Mouse (Mus musculus): ENCODE results near the gene Ackr4. TPM values are rescaled to one million over a fixed set of nuclear protein-coding genes. Genes with fewer than 3 reads are reported as not detected.

The Ackr4 gene
- total and polyA plus RNA-seq, 3 experiments, result 0.10 to 0.27 TPM; not detected in 1

DNA sequence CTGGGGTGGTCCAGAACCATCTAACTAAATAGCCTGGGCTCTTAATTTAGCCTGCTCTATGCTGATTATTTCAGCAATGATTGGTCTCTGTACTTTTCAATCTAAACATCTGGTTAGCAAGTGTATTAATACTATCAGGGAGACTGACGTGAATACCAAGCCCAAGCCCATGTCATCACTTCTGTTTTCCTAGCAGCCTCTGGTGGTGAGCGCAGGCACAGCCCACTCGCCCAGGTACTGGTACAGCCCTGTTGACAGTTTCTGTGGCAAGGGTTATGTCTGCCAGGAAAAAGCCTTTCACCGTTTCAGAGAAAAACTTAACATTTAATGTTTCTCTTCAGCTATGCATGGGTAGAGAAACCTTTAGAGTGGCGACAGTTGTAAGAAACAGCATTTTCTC lies 37.5 kb upstream of the Ackr4 start:
- Histone ChIP-seq H3K27ac (ENCODE audit: control insufficient read depth, low read depth, low read length) (no peak overlapping the region), H3K79me2 (ENCODE audit: control insufficient read depth, insufficient read depth, low read length, poor library complexity) (no peaks in the 10 kb centered on the region), H3K9me3 (replicated peaks; ENCODE audit: insufficient read depth, low read length) (no peaks in the 10 kb centered on the region), H3K4me1 (ENCODE audit: control insufficient read depth in 1 of 2, insufficient read depth in 2 of 2, low read length in 2 of 2) (no peaks in the 10 kb centered on the region), H3K9ac (ENCODE audit: control insufficient read depth, low read depth, low read length, poor library complexity, severe bottlenecking) (no peak overlapping the region), H3K4me3 (ENCODE audit: control insufficient read depth in 1 of 2, insufficient read depth in 1 of 2, low read depth in 2 of 2, low read length in 2 of 2) (no peak overlapping the region), H3K36me3 (ENCODE audit: control insufficient read depth in 1 of 2, insufficient read depth in 2 of 2, low read length in 2 of 2) (peaks cover 0 to 17% of the 10 kb centered on the region in 2 experiments; a peak in 2 of 4 replicates), H3K27me3 (ENCODE audit: control insufficient read depth in 1 of 2, insufficient read depth in 2 of 2, low read length in 2 of 2) (no peaks in the 10 kb centered on the region)
- peak in 1 of 3 experiments; percentile 11; a peak in 1 of 6 replicates for TF ChIP-seq CTCF (IDR thresholded peaks at IDR 0.05 in 2 of 3, conservative IDR thresholded peaks at IDR 0.05 in 1 of 3; ENCODE audit: control insufficient read depth in 1 of 3, insufficient read depth in 1 of 3, low read depth in 2 of 3, low read length in 3 of 3, poor library complexity in 1 of 3, severe bottlenecking in 1 of 3)
- TF ChIP-seq TAL1 (IDR thresholded peaks at IDR 0.05; ENCODE audit: low read length), result no peak
- DNase-seq (ENCODE audit: low read depth, low spot score), result no peak

DNA sequence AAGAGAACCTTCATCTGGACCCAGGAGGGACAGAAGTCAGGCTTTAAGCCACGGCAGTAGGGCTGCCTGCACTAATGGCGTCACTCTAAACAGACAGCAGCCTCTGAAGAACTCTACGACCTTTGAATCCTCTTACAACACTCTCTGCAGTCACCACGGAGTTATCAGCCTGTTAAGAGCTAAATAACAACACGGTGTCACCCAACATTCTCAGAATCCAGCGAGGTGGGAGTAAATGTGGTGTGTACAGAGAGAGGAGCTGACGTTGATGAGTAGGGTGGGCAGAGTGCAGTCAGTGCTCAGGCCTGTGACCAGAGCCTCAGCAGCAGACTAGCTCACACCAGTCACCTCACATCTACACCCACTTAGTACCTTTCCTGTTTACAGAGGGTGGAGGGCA lies 34.4 kb upstream of the Ackr4 start:
- DNase-seq (ENCODE audit: low read depth, low spot score), result no peak

DNA sequence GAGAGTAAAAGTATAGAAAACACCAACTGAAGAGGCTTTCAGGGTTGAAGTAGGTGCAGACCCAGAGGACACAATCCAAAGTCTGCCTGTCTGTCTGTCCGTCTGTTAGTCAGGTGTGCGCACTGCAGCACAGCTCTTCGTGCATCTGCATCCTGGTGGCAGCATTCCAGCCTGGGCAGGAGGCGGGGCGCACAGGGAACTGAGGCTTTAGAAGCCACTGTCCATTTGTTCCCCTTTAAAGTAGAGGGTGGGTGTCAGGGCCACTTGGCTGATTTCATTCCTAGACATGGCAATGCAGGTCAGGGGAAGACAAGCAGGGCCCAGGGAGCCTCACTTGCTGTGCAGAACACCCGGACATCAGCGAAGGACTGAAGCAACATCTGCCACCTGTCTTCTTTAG lies 30.6 kb upstream of the Ackr4 start:
- TF ChIP-seq BHLHE40 (IDR thresholded peaks at IDR 0.05; ENCODE audit: borderline replicate concordance, low read depth, low read length), result no peak
- no peak for TF ChIP-seq JUND (IDR thresholded peaks at IDR 0.05; ENCODE audit: low read depth, low read length)
- no peak for TF ChIP-seq GATA1 (IDR thresholded peaks at IDR 0.05; ENCODE audit: low read depth, low read length)
- TF ChIP-seq MYC (IDR thresholded peaks at IDR 0.05; ENCODE audit: low read depth, low read length), result no peak
- no peak for TF ChIP-seq SIN3A (IDR thresholded peaks at IDR 0.05; ENCODE audit: low read length)
- TF ChIP-seq MAFK (IDR thresholded peaks at IDR 0.05; ENCODE audit: borderline replicate concordance, low read depth, low read length), result no peak
- TF ChIP-seq POLR2AphosphoS5 (IDR thresholded peaks at IDR 0.05; ENCODE audit: borderline replicate concordance, low read depth, low read length), result no peak
- no peak for TF ChIP-seq TAL1 (IDR thresholded peaks at IDR 0.05; ENCODE audit: low read length)
- no peak for TF ChIP-seq ZC3H11A (IDR thresholded peaks at IDR 0.05; ENCODE audit: low read depth, low read length)
- no peak for TF ChIP-seq ZKSCAN1 (IDR thresholded peaks at IDR 0.05; ENCODE audit: low read depth, low read length)
- no peak for TF ChIP-seq ELF1 (IDR thresholded peaks at IDR 0.05; ENCODE audit: low read depth, low read length)
- no peak for TF ChIP-seq MYB (IDR thresholded peaks at IDR 0.05; ENCODE audit: low read depth, low read length)
- TF ChIP-seq CTCF (IDR thresholded peaks at IDR 0.05 in 2 of 3, conservative IDR thresholded peaks at IDR 0.05 in 1 of 3; ENCODE audit: control insufficient read depth in 1 of 3, insufficient read depth in 1 of 3, low read depth in 2 of 3, low read length in 3 of 3, poor library complexity in 1 of 3, severe bottlenecking in 1 of 3), result no peak
- TF ChIP-seq MAX (IDR thresholded peaks at IDR 0.05; ENCODE audit: low read length), result no peak
- peaks cover 0 to 6% of the 10 kb centered on the region in 2 experiments; a peak in 2 of 4 replicates for H3K36me3 ChIP-seq (ENCODE audit: control insufficient read depth in 1 of 2, insufficient read depth in 2 of 2, low read length in 2 of 2)
- H3K79me2 ChIP-seq (ENCODE audit: control insufficient read depth, insufficient read depth, low read length, poor library complexity), result no peaks in the 10 kb centered on the region

More for the DNA sequence above, 34.4 kb upstream of the Ackr4 start:
- H3K9me3 ChIP-seq (replicated peaks; ENCODE audit: insufficient read depth, low read length), result no peaks in the 10 kb centered on the region
- TF ChIP-seq USF1 (IDR thresholded peaks at IDR 0.05; ENCODE audit: low read depth, low read length) (no peak), UBTF (IDR thresholded peaks at IDR 0.05; ENCODE audit: borderline replicate concordance, insufficient read depth, low read depth, low read length) (no peak), RCOR1 (IDR thresholded peaks at IDR 0.05; ENCODE audit: low read depth, low read length) (no peak), NELFE (IDR thresholded peaks at IDR 0.05; ENCODE audit: low read depth, low read length) (no peak), ZNF384 (IDR thresholded peaks at IDR 0.05; ENCODE audit: low read depth, low read length) (no peak), EP300 (IDR thresholded peaks at IDR 0.05; ENCODE audit: low read depth in 1 of 2, low read length in 2 of 2) (no peak), ETS1 (IDR thresholded peaks at IDR 0.05; ENCODE audit: low read depth, low read length) (no peak), CHD2 (IDR thresholded peaks at IDR 0.05; ENCODE audit: low read length) (no peak), CHD1 (IDR thresholded peaks at IDR 0.05; ENCODE audit: low read depth, low read length) (no peak), SIN3A (IDR thresholded peaks at IDR 0.05; ENCODE audit: low read length) (no peak), MYB (IDR thresholded peaks at IDR 0.05; ENCODE audit: low read depth, low read length) (no peak), MEF2A (IDR thresholded peaks at IDR 0.05; ENCODE audit: extremely low read depth, insufficient replicate concordance, low read depth, low read length, poor library complexity, severe bottlenecking) (no peak), USF2 (IDR thresholded peaks at IDR 0.05; ENCODE audit: borderline replicate concordance in 1 of 2, insufficient read depth in 1 of 2, low read depth in 1 of 2, low read length in 2 of 2) (no peak), MYC (IDR thresholded peaks at IDR 0.05; ENCODE audit: low read depth, low read length) (no peak)
- H3K4me1 ChIP-seq (ENCODE audit: control insufficient read depth in 1 of 2, insufficient read depth in 2 of 2, low read length in 2 of 2), result no peaks in the 10 kb centered on the region
- no peaks in the 10 kb centered on the region for H3K79me2 ChIP-seq (ENCODE audit: control insufficient read depth, insufficient read depth, low read length, poor library complexity)
- no peak overlapping the region for H3K4me3 ChIP-seq (ENCODE audit: control insufficient read depth in 1 of 2, insufficient read depth in 1 of 2, low read depth in 2 of 2, low read length in 2 of 2)
- H3K27ac ChIP-seq (ENCODE audit: control insufficient read depth, low read depth, low read length), result no peak overlapping the region
- no peaks in the 10 kb centered on the region for H3K27me3 ChIP-seq (ENCODE audit: control insufficient read depth in 1 of 2, insufficient read depth in 2 of 2, low read length in 2 of 2)
- no peak overlapping the region for H3K9ac ChIP-seq (ENCODE audit: control insufficient read depth, low read depth, low read length, poor library complexity, severe bottlenecking)
- peaks cover 0 to 18% of the 10 kb centered on the region in 2 experiments; a peak in 2 of 4 replicates for H3K36me3 ChIP-seq (ENCODE audit: control insufficient read depth in 1 of 2, insufficient read depth in 2 of 2, low read length in 2 of 2)

More for the DNA sequence above, 30.6 kb upstream of the Ackr4 start:
- no peak overlapping the region for H3K27ac ChIP-seq (ENCODE audit: control insufficient read depth, low read depth, low read length)
- H3K9me3 ChIP-seq (replicated peaks; ENCODE audit: insufficient read depth, low read length), result no peaks in the 10 kb centered on the region
- H3K4me3 ChIP-seq (ENCODE audit: control insufficient read depth in 1 of 2, insufficient read depth in 1 of 2, low read depth in 2 of 2, low read length in 2 of 2), result no peak overlapping the region
- no peak overlapping the region for H3K9ac ChIP-seq (ENCODE audit: control insufficient read depth, low read depth, low read length, poor library complexity, severe bottlenecking)
- H3K27me3 ChIP-seq (ENCODE audit: control insufficient read depth in 1 of 2, insufficient read depth in 2 of 2, low read length in 2 of 2), result no peaks in the 10 kb centered on the region
- DNase-seq (ENCODE audit: low read depth, low spot score), result no peak
- no peaks in the 10 kb centered on the region for H3K4me1 ChIP-seq (ENCODE audit: control insufficient read depth in 1 of 2, insufficient read depth in 2 of 2, low read length in 2 of 2)
